Mouse (Mus musculus): Measurements from ENCODE around the gene Lrrc8d.

GRCm38 (mm10) chr5:105826916-105827510 is 127.2 kb downstream of the Lrrc8d start:
- no peak for TF ChIP-seq POLR2A (IDR thresholded peaks at IDR 0.05; ENCODE audit: extremely low read depth, insufficient read depth, low read length)
- TF ChIP-seq CTCF (IDR thresholded peaks at IDR 0.05; ENCODE audit: low read depth, low read length), result no peak
